Mouse (Mus musculus): ENCODE measurements around the gene 4430402I18Rik. TPM values are rescaled to one million over a fixed set of nuclear protein-coding genes. Genes with fewer than 3 reads are reported as not detected.
"Not testable (repeated sequence)": the region's sequence is repeated elsewhere in the genome, so short reads cannot be mapped to it uniquely, and the experiment has no call there.

The 4430402I18Rik gene
- total RNA-seq (2021) = 1 to 10 TPM; 5.1 to 7.1 TPM

GRCm38 (mm10) chr19:28967652-28968051 lies at the start of gene 4430402I18Rik:
Gene 4430402I18Rik (minus strand): TSS chr19:28967800.
- intact Hi-C loops (cut with DNase I) = no loop called here
- peak; percentile 27 to 51 for DNase-seq (ENCODE audit: extremely low spot score in 1 of 2, low spot score in 2 of 2)

- no peak for DNase-seq (ENCODE audit: extremely low spot score in 1 of 2, low spot score in 2 of 2)
- intact Hi-C loops (cut with DNase I) = no loop called here
Measured at GRCm38 (mm10) chr19:29016786-29017185, 49.2 kb upstream of the 4430402I18Rik start.

GRCm38 (mm10) chr19:29016204-29016765 lies 48.7 kb upstream of the 4430402I18Rik start:
- intact Hi-C loops (cut with DNase I) = no loop called here
- no peak for DNase-seq (ENCODE audit: extremely low spot score in 1 of 2, low spot score in 2 of 2)

- intact Hi-C loops (cut with DNase I) = no loop called here
- DNase-seq (ENCODE audit: extremely low spot score in 1 of 2, low spot score in 2 of 2) = no peak
Measured at GRCm38 (mm10) chr19:29015410-29016203, 48.0 kb upstream of the 4430402I18Rik start.

GRCm38 (mm10) chr19:29014466-29015055 lies 47.0 kb upstream of the 4430402I18Rik start:
- intact Hi-C loops (cut with DNase I) = no loop called here
- no peak for DNase-seq (ENCODE audit: extremely low spot score in 1 of 2, low spot score in 2 of 2)

GRCm38 (mm10) chr19:29011355-29011990 lies 43.9 kb upstream of the 4430402I18Rik start:
- intact Hi-C loops (cut with DNase I) = no loop called here
- DNase-seq (ENCODE audit: extremely low spot score in 1 of 2, low spot score in 2 of 2) = no peak

- intact Hi-C loops (cut with DNase I) = no loop called here
- DNase-seq (ENCODE audit: extremely low spot score in 1 of 2, low spot score in 2 of 2) = no peak
Measured at GRCm38 (mm10) chr19:29009046-29009445, 41.4 kb upstream of the 4430402I18Rik start.

GRCm38 (mm10) chr19:29008069-29008706 lies 40.6 kb upstream of the 4430402I18Rik start:
- DNase-seq (ENCODE audit: extremely low spot score in 1 of 2, low spot score in 2 of 2) = no peak
- intact Hi-C loops (cut with DNase I) = no loop called here

- intact Hi-C loops (cut with DNase I); DNase-seq (ENCODE audit: extremely low spot score in 1 of 2, low spot score in 2 of 2): not testable (repeated sequence)
Measured at GRCm38 (mm10) chr19:29000321-29000720, 32.7 kb upstream of the 4430402I18Rik start.

- intact Hi-C loops (cut with DNase I) = loop anchor here (10.0 kb wide), 1 partner anchor 357 kb away; no protein-coding TSS in a partner anchor
Measured at GRCm38 (mm10) chr19:28997976-28998630, 30.5 kb upstream of the 4430402I18Rik start.

GRCm38 (mm10) chr19:28995366-28995765 lies 27.8 kb upstream of the 4430402I18Rik start:
- intact Hi-C loops (cut with DNase I) = loop anchor here (10.0 kb wide), 1 partner anchor 359 kb away; no protein-coding TSS in a partner anchor
- DNase-seq (ENCODE audit: extremely low spot score in 1 of 2, low spot score in 2 of 2) = no peak

More at GRCm38 (mm10) chr19:28997976-28998630, 30.5 kb upstream of the 4430402I18Rik start:
- no peak for DNase-seq (ENCODE audit: extremely low spot score in 1 of 2, low spot score in 2 of 2)

- intact Hi-C loops (cut with DNase I) = loop anchor here (10.0 kb wide), 1 partner anchor 360 kb away; no protein-coding TSS in a partner anchor
- peak in 1 of 2 experiments; percentile 67 for DNase-seq (ENCODE audit: extremely low spot score in 1 of 2, low spot score in 2 of 2)
Measured at GRCm38 (mm10) chr19:28994870-28995269, 27.3 kb upstream of the 4430402I18Rik start.

- intact Hi-C loops (cut with DNase I) = loop anchor here (10.0 kb wide), 1 partner anchor 363 kb away; no protein-coding TSS in a partner anchor
- no peak for DNase-seq (ENCODE audit: extremely low spot score in 1 of 2, low spot score in 2 of 2)
Measured at GRCm38 (mm10) chr19:28991391-28991790, 23.8 kb upstream of the 4430402I18Rik start.

GRCm38 (mm10) chr19:28990590-28991221 lies 23.1 kb upstream of the 4430402I18Rik start:
- peak; percentile 26 to 66 for DNase-seq (ENCODE audit: extremely low spot score in 1 of 2, low spot score in 2 of 2)
- intact Hi-C loops (cut with DNase I) = loop anchor here (10.0 kb wide), 1 partner anchor 364 kb away; no protein-coding TSS in a partner anchor

- peak; percentile 95 to 99 for DNase-seq (ENCODE audit: extremely low spot score in 1 of 2, low spot score in 2 of 2)
- intact Hi-C loops (cut with DNase I) = loop anchor here (10.0 kb wide), 1 partner anchor 365 kb away; no protein-coding TSS in a partner anchor
Measured at GRCm38 (mm10) chr19:28990194-28990589, 22.6 kb upstream of the 4430402I18Rik start, which contains the start of gene Cdc37l1. Gene Cdc37l1 (plus strand): TSS chr19:28990352.

GRCm38 (mm10) chr19:28989515-28989914 lies 21.9 kb upstream of the 4430402I18Rik start:
- intact Hi-C loops (cut with DNase I) = loop anchor here (10.0 kb wide), 1 partner anchor 265 kb away; the partner anchor contains the start of gene Jak2
- DNase-seq (ENCODE audit: extremely low spot score in 1 of 2, low spot score in 2 of 2) = no peak

GRCm38 (mm10) chr19:28982617-28983016 lies 15.0 kb upstream of the 4430402I18Rik start:
- intact Hi-C loops (cut with DNase I) = loop anchor here (10.0 kb wide), 1 partner anchor 272 kb away; the partner anchor contains the start of gene Jak2
- DNase-seq (ENCODE audit: extremely low spot score in 1 of 2, low spot score in 2 of 2) = no peak
